Mouse (Mus musculus): ENCODE measurements around the gene Eif2a.

DNA sequence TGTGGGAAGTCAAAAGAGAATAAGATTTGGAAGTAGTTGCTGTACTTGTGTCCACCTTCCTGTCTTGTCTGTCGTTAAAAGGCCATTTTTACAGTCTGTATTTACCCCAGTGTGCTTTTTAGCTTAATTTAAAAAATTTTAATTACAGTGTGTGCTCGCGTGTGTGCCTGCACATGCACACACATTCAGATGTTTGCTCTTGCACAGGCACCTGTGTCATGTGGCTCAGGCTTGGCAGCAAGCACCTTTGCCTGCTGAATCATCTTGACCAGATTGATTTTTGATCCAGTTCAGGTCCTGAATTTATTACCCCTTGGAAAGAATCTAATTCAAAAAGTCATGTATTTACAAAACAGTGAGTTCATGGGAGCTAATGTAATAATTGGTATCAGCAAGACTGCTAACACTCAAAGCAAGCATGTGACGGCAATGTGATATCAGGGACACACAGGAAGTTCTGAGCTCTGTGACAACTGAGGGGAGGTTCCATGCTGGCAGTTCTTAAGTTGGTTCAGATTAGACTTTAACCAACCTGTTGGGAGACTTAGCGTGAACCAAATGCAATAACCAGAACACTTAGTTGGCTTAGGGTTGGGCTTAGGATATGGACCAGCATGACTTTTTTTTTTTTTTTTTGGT, 57.3 kb downstream of the Eif2a start:
- TF ChIP-seq CHD1 (IDR thresholded peaks at IDR 0.05; ENCODE audit: low read depth, low read length) (no peak), E2F4 (IDR thresholded peaks at IDR 0.05; ENCODE audit: insufficient replicate concordance, low read depth, low read length) (no peak), CTCF (conservative IDR thresholded peaks at IDR 0.05 in 1 of 2, IDR thresholded peaks at IDR 0.05 in 1 of 2; ENCODE audit: low read depth in 2 of 2, low read length in 2 of 2) (no peak), ZNF384 (IDR thresholded peaks at IDR 0.05; ENCODE audit: low read depth, low read length) (no peak; the same call in 1 of the 2 replicates), POLR2A (IDR thresholded peaks at IDR 0.05; ENCODE audit: low read depth, low read length) (no peak), ZMIZ1 (IDR thresholded peaks at IDR 0.05; ENCODE audit: low read depth, low read length) (no peak), GABPA (IDR thresholded peaks at IDR 0.05; ENCODE audit: insufficient replicate concordance, low read depth, low read length) (no peak), MYC (IDR thresholded peaks at IDR 0.05; ENCODE audit: low read depth, low read length) (no peak), USF2 (conservative IDR thresholded peaks at IDR 0.05; ENCODE audit: low read depth, low read length) (no peak)

Data from CH12.LX (cell line).